Mouse (Mus musculus) heart, embryonic 11.5 days (tissue): ENCODE measurements around the gene Cblc. TPM values are rescaled to one million over a fixed set of nuclear protein-coding genes. Genes with fewer than 3 reads are reported as not detected.

Source experiments
- ATAC-seq: fragments of 200-750 bp; cut with Nextera tagmentation; replicated peaks from 2 replicates; pipeline ENCODE4 v1.8.0; 2017; ENCODE audit warnings: moderate library complexity; ENCODE audit not compliant: insufficient number of reproducible peaks, low FRiP score, low TSS enrichment
- H3K27ac ChIP-seq: fragments of 300-500 bp; sonication (generic); 2 replicates; pipeline ENCODE4 v1.5.1; 2014; ENCODE audit warnings: mild to moderate bottlenecking, low read depth, low read length
- H3K27me3 ChIP-seq: fragments of 300-500 bp; sonication (generic); 2 replicates; pipeline ENCODE4 v1.6.1; 2014; ENCODE audit warnings: mild to moderate bottlenecking, low read length, mixed read lengths; ENCODE audit not compliant: control insufficient read depth, insufficient read depth
- H3K36me3 ChIP-seq: fragments of 300-500 bp; sonication (generic); 2 replicates; pipeline ENCODE4 v1.6.1; 2014; ENCODE audit warnings: mild to moderate bottlenecking, low read length, moderate library complexity, mixed read lengths; ENCODE audit not compliant: control insufficient read depth, insufficient read depth
- H3K4me1 ChIP-seq: fragments of 300-500 bp; sonication (generic); 2 replicates; pipeline ENCODE4 v1.6.1; 2014; ENCODE audit warnings: low read length; ENCODE audit not compliant: control insufficient read depth, insufficient read depth
- H3K4me2 ChIP-seq: fragments of 300-500 bp; sonication (generic); 2 replicates; pipeline ENCODE4 v1.6.1; 2014; ENCODE audit warnings: mild to moderate bottlenecking, moderate library complexity
- H3K4me3 ChIP-seq: fragments of 300-500 bp; sonication (generic); 2 replicates; pipeline ENCODE4 v1.5.1; 2014; ENCODE audit warnings: low read depth, low read length
- H3K9ac ChIP-seq: fragments of 300-500 bp; sonication (generic); 2 replicates; pipeline ENCODE4 v1.6.1; 2014; ENCODE audit warnings: mild to moderate bottlenecking, low read depth, low read length, moderate library complexity
- H3K9me3 ChIP-seq: fragments of 300-500 bp; sonication (generic); replicated peaks from 2 replicates; pipeline ENCODE4 v1.6.1; 2016; ENCODE audit warnings: low read length; ENCODE audit not compliant: control insufficient read depth
- WGBS: fragments of 180-500 bp; shearing (Covaris S2); extraction: QIAGEN DNeasy Blood & Tissue Kit; methylation state at CpG from one replicate; pipeline ENCODE4 v1.1.7; 2014; ENCODE audit not compliant: insufficient replicate concordance; 5-methylcytosine and 5-hydroxymethylcytosine counted together
- polyA plus RNA-seq: library from polyadenylated mRNA; unstranded; fragments of >200 nt; fragmentation: Nextera tagmentation; extraction: Ambion mirVana; gene quantifications from 2 replicates; pipeline ENCODE4 v1.2.1, GENCODE M21; 2014

Cblc gene
- polyA plus RNA-seq, 1 experiment from 2014 or later = 0.24 TPM

GRCm38 (mm10) chr7:19769434-19770374, 26.9 kb downstream of the Cblc start:
- peak overlapping the region; percentile 80 for H3K9ac ChIP-seq
- no peak for ATAC-seq
- H3K4me1 ChIP-seq = peaks cover 26% of the 10 kb centered on the region
- no peaks in the 10 kb centered on the region for H3K9me3 ChIP-seq
- H3K4me3 ChIP-seq = peak overlapping the region; percentile 65
- H3K4me2 ChIP-seq = peak overlapping the region; percentile 68
- H3K36me3 ChIP-seq = no peaks in the 10 kb centered on the region
- H3K27me3 ChIP-seq = no peaks in the 10 kb centered on the region; the same call in 1 of the 2 replicates
- 0 out of 2 replicates have a peak overlapping the region, but pooled peaks have one; percentile 22 for H3K27ac ChIP-seq
- 8% methylated on average over 16 of the region's 16 CpGs for WGBS

- H3K9me3 ChIP-seq = no peaks in the 10 kb centered on the region
- no peak for ATAC-seq
- no peaks in the 10 kb centered on the region; the same call in 1 of the 2 replicates for H3K27me3 ChIP-seq
- peak overlapping the region; percentile 65 for H3K4me3 ChIP-seq
- H3K4me1 ChIP-seq = peaks cover 26% of the 10 kb centered on the region
- H3K27ac ChIP-seq = 0 out of 2 replicates have a peak overlapping the region, but pooled peaks have one; percentile 22
- peak overlapping the region; percentile 80 for H3K9ac ChIP-seq
- WGBS = 17% methylated on average over 4 of the region's 4 CpGs
- H3K36me3 ChIP-seq = peaks cover 3% of the 10 kb centered on the region; the same call in 1 of the 2 replicates
- peak overlapping the region; percentile 68 for H3K4me2 ChIP-seq
These were observed 27.6 kb downstream of the Cblc start for GRCm38 (mm10) chr7:19769001-19769400.

GRCm38 (mm10) chr7:19768251-19768650, 28.4 kb downstream of the Cblc start:
- peak overlapping the region; percentile 65 for H3K4me3 ChIP-seq
- H3K27ac ChIP-seq = no peak overlapping the region
- ATAC-seq = no peak

GRCm38 (mm10) chr7:19764581-19764980, 32.0 kb downstream of the Cblc start:
- Histone ChIP-seq H3K27ac (no peak overlapping the region), H3K4me2 (no peak overlapping the region), H3K9ac (no peak overlapping the region), H3K27me3 (no peaks in the 10 kb centered on the region), H3K36me3 (peaks cover 7% of the 10 kb centered on the region; the same call in 1 of the 2 replicates), H3K9me3 (no peaks in the 10 kb centered on the region), H3K4me3 (no peak overlapping the region), H3K4me1 (peaks cover 23% of the 10 kb centered on the region)
- no peak for ATAC-seq
- WGBS = 88% methylated on average over 9 of the region's 9 CpGs

More at GRCm38 (mm10) chr7:19768251-19768650, 28.4 kb downstream of the Cblc start:
- Histone ChIP-seq H3K27me3 (no peaks in the 10 kb centered on the region; the same call in 1 of the 2 replicates), H3K4me1 (peaks cover 26% of the 10 kb centered on the region), H3K36me3 (peaks cover 3% of the 10 kb centered on the region; the same call in 1 of the 2 replicates), H3K9ac (peak overlapping the region; percentile 16; the same call in 1 of the 2 replicates), H3K9me3 (no peaks in the 10 kb centered on the region), H3K4me2 (peak overlapping the region; percentile 68)
- 54% methylated on average over 14 of the region's 14 CpGs for WGBS

GRCm38 (mm10) chr7:19763829-19764477, 32.7 kb downstream of the Cblc start:
- H3K4me1 ChIP-seq = peaks cover 17% of the 10 kb centered on the region
- no peaks in the 10 kb centered on the region for H3K27me3 ChIP-seq
- ATAC-seq = no peak
- 78% methylated on average over 13 of the region's 13 CpGs for WGBS
- H3K36me3 ChIP-seq = peaks cover 7% of the 10 kb centered on the region; the same call in 1 of the 2 replicates
- H3K4me3 ChIP-seq = no peak overlapping the region
- H3K4me2 ChIP-seq = no peak overlapping the region
- H3K9me3 ChIP-seq = no peaks in the 10 kb centered on the region
- H3K27ac ChIP-seq = no peak overlapping the region; the same call in 1 of the 2 replicates
- 0 out of 2 replicates have a peak overlapping the region, but pooled peaks have one; percentile 39 for H3K9ac ChIP-seq

GRCm38 (mm10) chr7:19762283-19762682, 34.3 kb downstream of the Cblc start:
- Histone ChIP-seq H3K4me3 (no peak overlapping the region), H3K27me3 (no peaks in the 10 kb centered on the region), H3K9ac (no peak overlapping the region), H3K36me3 (peaks cover 11% of the 10 kb centered on the region; the same call in 1 of the 2 replicates), H3K4me1 (peaks cover 7% of the 10 kb centered on the region), H3K27ac (peak overlapping the region; percentile 62), H3K9me3 (no peaks in the 10 kb centered on the region), H3K4me2 (no peak overlapping the region)
- ATAC-seq = no peak
- WGBS = 43% methylated on average over 11 of the region's 11 CpGs

GRCm38 (mm10) chr7:19760021-19760420, 36.6 kb downstream of the Cblc start:
- Histone ChIP-seq H3K36me3 (peaks cover 11% of the 10 kb centered on the region; the same call in 1 of the 2 replicates), H3K27me3 (no peaks in the 10 kb centered on the region), H3K9ac (no peak overlapping the region), H3K9me3 (no peaks in the 10 kb centered on the region), H3K27ac (no peak overlapping the region), H3K4me2 (no peak overlapping the region), H3K4me1 (peaks cover 26% of the 10 kb centered on the region), H3K4me3 (no peak overlapping the region)
- WGBS = 77% methylated on average over 13 of the region's 13 CpGs
- ATAC-seq = no peak

GRCm38 (mm10) chr7:19758623-19759022, 38.0 kb downstream of the Cblc start:
- Histone ChIP-seq H3K9me3 (no peaks in the 10 kb centered on the region), H3K27ac (no peak overlapping the region), H3K9ac (no peak overlapping the region), H3K4me3 (no peak overlapping the region), H3K4me2 (no peak overlapping the region), H3K4me1 (peaks cover 32% of the 10 kb centered on the region), H3K36me3 (peaks cover 8% of the 10 kb centered on the region; the same call in 1 of the 2 replicates), H3K27me3 (no peaks in the 10 kb centered on the region)
- WGBS = 76% methylated on average over 13 of the region's 13 CpGs
- no peak for ATAC-seq
